Comparison of ENCODE assay signal across 8 mouse cellular contexts in the genomic region with DNA sequence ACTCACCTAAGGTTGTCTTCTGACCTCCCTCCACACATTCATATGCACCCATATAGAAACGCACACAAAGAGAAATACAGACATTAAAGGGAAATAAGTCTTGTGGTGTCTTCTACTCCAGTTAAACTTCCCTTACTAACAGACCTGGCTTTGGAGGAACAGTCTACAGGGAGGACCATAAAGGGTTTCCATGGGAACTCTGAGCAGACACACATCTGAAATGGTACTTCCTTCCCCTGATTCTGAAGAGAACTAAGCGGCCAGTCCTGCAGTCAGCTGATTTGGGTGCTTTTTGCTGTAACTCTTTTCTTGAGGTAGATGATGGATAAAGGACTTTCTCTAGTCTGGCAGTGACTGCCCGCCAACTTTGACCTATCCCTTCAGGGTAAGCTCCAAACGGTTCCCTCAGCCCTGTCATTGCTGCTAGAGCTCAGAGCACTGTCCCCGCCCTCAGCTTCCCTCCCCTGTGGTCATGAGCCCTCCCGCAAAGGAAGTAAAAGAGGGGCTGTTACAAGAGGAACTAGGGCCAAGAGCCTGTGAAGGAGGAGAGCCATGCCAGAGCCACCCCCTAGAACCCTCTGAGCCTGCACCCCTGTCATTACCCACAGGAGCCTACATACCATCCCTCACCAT. TPM values are rescaled to one million over a fixed set of nuclear protein-coding genes. Genes with fewer than 3 reads are reported as not detected.
A peak's percentile ranks its signal among the peaks of the same experiment; 100 is the strongest.
DNase-seq lines count a peak whose midpoint lies in the region; ATAC-seq and TF ChIP-seq lines count a peak whose summit lies in the region.

Gene Myo1f, plus strand, starts transcription at position 485 of the 633 bp plus-strand sequence.

- no peaks in the 10 kb centered on the region for H3K9me3 ChIP-seq in kidney, embryonic 15.5 days (replicated peaks)
- no peaks in the 10 kb centered on the region for H3K9me3 ChIP-seq in liver, postnatal 0 days (ENCODE audit: low read length)
- no peaks in the 10 kb centered on the region for H3K9me3 ChIP-seq in forebrain, embryonic 14.5 days (replicated peaks; ENCODE audit: control insufficient read depth, low read length)

- no peak for TF ChIP-seq CTCF in bone marrow macrophage, adult 2 months (IDR thresholded peaks at IDR 0.05; ENCODE audit: low read depth, low read length)
- TF ChIP-seq CTCF in liver, postnatal 0 days (IDR thresholded peaks at IDR 0.05; ENCODE audit: low read depth) = no peak
- no peak for TF ChIP-seq CTCF in spleen, adult 2 months (IDR thresholded peaks at IDR 0.05; ENCODE audit: extremely low read depth, insufficient read depth, insufficient read length, insufficient replicate concordance)

- peak; percentile 16 for DNase-seq in kidney, adult 9 months
- peak; percentile 42 for DNase-seq in liver, postnatal 0 days
- DNase-seq in spleen, adult 2 months (ENCODE audit: low read depth in 1 of 2, low spot score in 2 of 2) = peak; percentile 45 to 70
- no peak for DNase-seq in cerebellum, postnatal 25 days
- no peak for DNase-seq in forebrain, embryonic 14.5 days (ENCODE audit: low spot score)
- no peak for DNase-seq in left cerebral cortex, adult 8-10 months (ENCODE audit: low spot score in 2 of 2)

- no peaks in the 10 kb centered on the region for H3K27me3 ChIP-seq in kidney, embryonic 15.5 days
- no peaks in the 10 kb centered on the region for H3K27me3 ChIP-seq in liver, postnatal 0 days (ENCODE audit: insufficient read depth, low read length)
- no peaks in the 10 kb centered on the region for H3K27me3 ChIP-seq in spleen, adult 2 months (ENCODE audit: control insufficient read depth, insufficient read depth, low read length)
- H3K27me3 ChIP-seq in forebrain, embryonic 14.5 days (replicated peaks; ENCODE audit: control insufficient read depth, insufficient read depth, low read length) = no peaks in the 10 kb centered on the region

- WGBS in kidney, embryonic 15.5 days = 37% methylated on average over 6 of the region's 6 CpGs
- 17% methylated on average over 6 of the region's 6 CpGs for WGBS in liver, postnatal 0 days (ENCODE audit: insufficient replicate concordance)
- WGBS in spleen, adult 2 months = 3% methylated on average over 6 of the region's 6 CpGs
- 48% methylated on average over 6 of the region's 6 CpGs for WGBS in forebrain, embryonic 14.5 days

- H3K36me3 ChIP-seq in kidney, embryonic 15.5 days = peaks cover 30% of the 10 kb centered on the region
- H3K36me3 ChIP-seq in liver, postnatal 0 days (replicated peaks; ENCODE audit: insufficient read depth, low read length) = no peaks in the 10 kb centered on the region
- peaks cover 6% of the 10 kb centered on the region for H3K36me3 ChIP-seq in spleen, adult 2 months (ENCODE audit: control insufficient read depth, insufficient read depth, low read length)
- peaks cover 15% of the 10 kb centered on the region for H3K36me3 ChIP-seq in forebrain, embryonic 14.5 days (ENCODE audit: control insufficient read depth, insufficient read depth, low read length)

- TF ChIP-seq POLR2A in bone marrow macrophage, adult 2 months (IDR thresholded peaks at IDR 0.05; ENCODE audit: borderline replicate concordance, low read depth, low read length) = peak; percentile 29; the same call in 1 of the 2 replicates
- TF ChIP-seq POLR2A in spleen, adult 2 months (IDR thresholded peaks at IDR 0.05; ENCODE audit: low read depth, low read length) = peak; percentile 33; the same call in 1 of the 2 replicates

- no peak within 1 kb of the TSS for H3K4me3 ChIP-seq in kidney, embryonic 15.5 days (replicated peaks)
- peak within 1 kb of the TSS; percentile 67 for H3K4me3 ChIP-seq in bone marrow macrophage, adult 2 months (ENCODE audit: insufficient read depth, low read length)
- H3K4me3 ChIP-seq in liver, postnatal 0 days (ENCODE audit: low read depth, low read length) = peak within 1 kb of the TSS; percentile 32
- peak within 1 kb of the TSS; percentile 37 for H3K4me3 ChIP-seq in spleen, adult 2 months (ENCODE audit: extremely low read depth, insufficient read depth, insufficient read length)
- no peak within 1 kb of the TSS for H3K4me3 ChIP-seq in forebrain, embryonic 14.5 days (ENCODE audit: low read depth, low read length)

- no peak within 1 kb of the TSS for H3K4me2 ChIP-seq in kidney, embryonic 15.5 days
- H3K4me2 ChIP-seq in liver, postnatal 0 days (ENCODE audit: low read depth, low read length) = peak within 1 kb of the TSS; percentile 50
- no peak within 1 kb of the TSS for H3K4me2 ChIP-seq in forebrain, embryonic 14.5 days (ENCODE audit: low read length)

- H3K9ac ChIP-seq in kidney, embryonic 15.5 days = no peak within 1 kb of the TSS
- no peak within 1 kb of the TSS for H3K9ac ChIP-seq in liver, postnatal 0 days (replicated peaks)
- no peak within 1 kb of the TSS for H3K9ac ChIP-seq in forebrain, embryonic 14.5 days (ENCODE audit: low read length)

- H3K4me1 ChIP-seq in kidney, embryonic 15.5 days = no peaks in the 10 kb centered on the region
- peaks cover 31% of the 10 kb centered on the region for H3K4me1 ChIP-seq in bone marrow macrophage, adult 2 months (ENCODE audit: control insufficient read depth, insufficient read depth, low read length)
- no peaks in the 10 kb centered on the region; the same call in 1 of the 2 replicates for H3K4me1 ChIP-seq in liver, postnatal 0 days (ENCODE audit: insufficient read depth)
- peaks cover 11% of the 10 kb centered on the region; the same call in 1 of the 2 replicates for H3K4me1 ChIP-seq in spleen, adult 2 months (ENCODE audit: control insufficient read depth, insufficient read depth, insufficient read length)
- no peaks in the 10 kb centered on the region for H3K4me1 ChIP-seq in forebrain, embryonic 14.5 days (ENCODE audit: control insufficient read depth, insufficient read depth, low read length)

- ATAC-seq in kidney, embryonic 15.5 days (replicated peaks; ENCODE audit: low FRiP score) = no peak
- ATAC-seq in liver, postnatal 0 days = peak; percentile 40; the same call in 1 of the 2 replicates
- ATAC-seq in forebrain, embryonic 14.5 days = no peak

- TF ChIP-seq EP300 in liver, postnatal 0 days (IDR thresholded peaks at IDR 0.05; ENCODE audit: low read depth) = no peak

- no peak within 1 kb of the TSS for H3K27ac ChIP-seq in kidney, embryonic 15.5 days
- peak within 1 kb of the TSS; percentile 90 for H3K27ac ChIP-seq in bone marrow macrophage, adult 2 months (ENCODE audit: insufficient read depth, low read depth, low read length)
- H3K27ac ChIP-seq in liver, postnatal 0 days (ENCODE audit: low read depth) = peak within 1 kb of the TSS; percentile 57
- H3K27ac ChIP-seq in spleen, adult 2 months (ENCODE audit: insufficient read depth, low read length) = peak within 1 kb of the TSS; percentile 46
- no peak within 1 kb of the TSS for H3K27ac ChIP-seq in forebrain, embryonic 14.5 days (ENCODE audit: low read depth, low read length)

RNA-seq across cellular contexts. Expression of gene Myo1f, which starts in this region (rescaled TPM):
- 2.7 and 3.5 TPM in 2 replicates for polyA plus RNA-seq in kidney, embryonic 15.5 days (2015; fragmentation: Nextera tagmentation; extraction: Ambion mirVana)
- polyA plus RNA-seq in bone marrow macrophage, adult 2 months (2012; ENCODE audit: insufficient read depth, insufficient read length, missing spikeins) = 393 and 491 TPM in 2 replicates
- 7.1 and 9.5 TPM in 2 replicates for polyA plus RNA-seq in liver, postnatal 0 days (2015; fragmentation: Nextera tagmentation; extraction: Ambion mirVana)
- 24.4 and 28.6 TPM in 2 replicates for polyA plus RNA-seq in spleen, adult 2 months (2012; rRNA removed)
- 1.3 and 2.2 TPM in 2 replicates for polyA plus RNA-seq in forebrain, embryonic 14.5 days (2014; fragmentation: Nextera tagmentation; extraction: Ambion mirVana)
- total RNA-seq in left cerebral cortex, adult 8-10 months (2022) = 1 to 10 TPM; 1.7 to 6.7 (median 3.8) TPM

Comparison
In these comparisons a context has a peak if more than half of its experiments do, and no peak if none do; other contexts are left out.
1. RNA of gene Myo1f (polyA plus RNA-seq): 393 to 491 TPM in bone marrow macrophage, adult 2 months; 24.4 to 28.6 TPM in spleen, adult 2 months, 7.1 to 9.5 TPM in liver, postnatal 0 days, 2.7 to 3.5 TPM in kidney, embryonic 15.5 days and 1.3 to 2.2 TPM in forebrain, embryonic 14.5 days; every median in the first group is over 10 times any median in the second.
2. DNase-seq: peak in kidney, adult 9 months (single experiment), liver, postnatal 0 days (single experiment) and spleen, adult 2 months (2 of 2); none in cerebellum, postnatal 25 days (0 of 2), forebrain, embryonic 14.5 days (single experiment) and left cerebral cortex, adult 8-10 months (0 of 2).
3. H3K27ac ChIP-seq: peak in bone marrow macrophage, adult 2 months (single experiment), liver, postnatal 0 days (single experiment) and spleen, adult 2 months (single experiment); none in kidney, embryonic 15.5 days (single experiment) and forebrain, embryonic 14.5 days (single experiment).
4. H3K4me3 ChIP-seq: peak in bone marrow macrophage, adult 2 months (single experiment), liver, postnatal 0 days (single experiment) and spleen, adult 2 months (single experiment); none in kidney, embryonic 15.5 days (single experiment) and forebrain, embryonic 14.5 days (single experiment).